Mouse (Mus musculus): ENCODE results near the gene Cgn. TPM values are rescaled to one million over a fixed set of nuclear protein-coding genes. Genes with fewer than 3 reads are reported as not detected.

Gene Cgn
- polyA plus RNA-seq, 1 experiment = 0.05 TPM

DNA sequence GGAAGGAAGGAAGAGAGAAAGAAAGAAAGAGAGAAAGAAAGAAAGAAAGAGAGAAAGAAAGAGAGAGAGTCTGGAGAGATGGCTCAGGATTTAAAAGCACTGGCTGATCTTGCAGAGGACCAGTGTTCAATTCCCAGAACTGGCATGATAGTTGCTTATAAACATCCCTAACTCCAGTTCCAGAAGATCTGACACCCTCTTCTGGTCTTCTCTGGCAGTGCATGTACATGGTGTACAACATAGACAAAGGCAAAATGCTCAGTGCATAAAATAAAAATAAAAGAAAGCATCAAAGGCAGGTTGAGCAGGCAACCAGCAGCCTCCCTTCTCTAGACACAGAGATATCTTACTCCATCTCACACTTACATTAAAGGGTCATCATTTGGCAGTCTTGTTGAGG, 29.3 kb upstream of the Cgn start:
- Histone ChIP-seq H3ac (ENCODE audit: control insufficient read depth, insufficient read length, low read depth) (no peak overlapping the region), H3K4me3 (ENCODE audit: insufficient read depth, poor library complexity, severe bottlenecking) (no peak overlapping the region), H3K27me3 (ENCODE audit: control insufficient read depth, insufficient read depth, insufficient read length) (no peaks in the 10 kb centered on the region), H3K79me2 (ENCODE audit: control insufficient read depth, insufficient read depth) (no peaks in the 10 kb centered on the region), H3K36me3 (ENCODE audit: control insufficient read depth, insufficient read depth) (no peaks in the 10 kb centered on the region), H3K79me3 (ENCODE audit: low read depth) (no peaks in the 10 kb centered on the region)
- TF ChIP-seq MAX (IDR thresholded peaks at IDR 0.05) (no peak), FOSL1 (IDR thresholded peaks at IDR 0.05; ENCODE audit: insufficient read depth, low read length, poor library complexity, severe bottlenecking) (no peak), USF1 (IDR thresholded peaks at IDR 0.05; ENCODE audit: low read depth) (no peak), CEBPB (IDR thresholded peaks at IDR 0.05; ENCODE audit: low read depth) (no peak), CTCF (IDR thresholded peaks at IDR 0.05; ENCODE audit: control insufficient read depth, insufficient read depth, insufficient read length) (no peak), MYOD1 (IDR thresholded peaks at IDR 0.05; ENCODE audit: control insufficient read depth, insufficient read length, low read depth) (no peak), MYOG (IDR thresholded peaks at IDR 0.05; ENCODE audit: control insufficient read depth, extremely low read depth, insufficient read length) (no peak)

GRCm38 (mm10) chr3:94814663-94815062, 28.4 kb upstream of the Cgn start:
- Histone ChIP-seq H3ac (ENCODE audit: control insufficient read depth, insufficient read length, low read depth) (no peak overlapping the region), H3K27me3 (ENCODE audit: control insufficient read depth, insufficient read depth, insufficient read length) (no peaks in the 10 kb centered on the region), H3K36me3 (ENCODE audit: control insufficient read depth, insufficient read depth) (no peaks in the 10 kb centered on the region), H3K79me2 (ENCODE audit: control insufficient read depth, insufficient read depth) (no peaks in the 10 kb centered on the region), H3K4me3 (ENCODE audit: insufficient read depth, poor library complexity, severe bottlenecking) (no peak overlapping the region), H3K79me3 (ENCODE audit: low read depth) (no peaks in the 10 kb centered on the region)
- no peak for TF ChIP-seq FOSL1 (IDR thresholded peaks at IDR 0.05; ENCODE audit: insufficient read depth, low read length, poor library complexity, severe bottlenecking)
- no peak for TF ChIP-seq CEBPB (IDR thresholded peaks at IDR 0.05; ENCODE audit: low read depth)
- TF ChIP-seq MYOD1 (IDR thresholded peaks at IDR 0.05; ENCODE audit: control insufficient read depth, insufficient read length, low read depth) = no peak
- TF ChIP-seq MAX (IDR thresholded peaks at IDR 0.05) = no peak
- TF ChIP-seq USF1 (IDR thresholded peaks at IDR 0.05; ENCODE audit: low read depth) = no peak
- TF ChIP-seq CTCF (IDR thresholded peaks at IDR 0.05; ENCODE audit: control insufficient read depth, insufficient read depth, insufficient read length) = no peak
- TF ChIP-seq MYOG (IDR thresholded peaks at IDR 0.05; ENCODE audit: control insufficient read depth, extremely low read depth, insufficient read length) = no peak

- H3K4me3 ChIP-seq (ENCODE audit: insufficient read depth, poor library complexity, severe bottlenecking) = no peak overlapping the region
- no peaks in the 10 kb centered on the region for H3K79me3 ChIP-seq (ENCODE audit: low read depth)
- H3ac ChIP-seq (ENCODE audit: control insufficient read depth, insufficient read length, low read depth) = no peak overlapping the region
- H3K36me3 ChIP-seq (ENCODE audit: control insufficient read depth, insufficient read depth) = no peaks in the 10 kb centered on the region
- no peaks in the 10 kb centered on the region for H3K79me2 ChIP-seq (ENCODE audit: control insufficient read depth, insufficient read depth)
- TF ChIP-seq MYOG (IDR thresholded peaks at IDR 0.05; ENCODE audit: control insufficient read depth, extremely low read depth, insufficient read length) = no peak
- no peak for TF ChIP-seq USF1 (IDR thresholded peaks at IDR 0.05; ENCODE audit: low read depth)
- no peak for TF ChIP-seq CTCF (IDR thresholded peaks at IDR 0.05; ENCODE audit: control insufficient read depth, insufficient read depth, insufficient read length)
- no peak for TF ChIP-seq MYOD1 (IDR thresholded peaks at IDR 0.05; ENCODE audit: control insufficient read depth, insufficient read length, low read depth)
- no peak for TF ChIP-seq CEBPB (IDR thresholded peaks at IDR 0.05; ENCODE audit: low read depth)
- TF ChIP-seq FOSL1 (IDR thresholded peaks at IDR 0.05; ENCODE audit: insufficient read depth, low read length, poor library complexity, severe bottlenecking) = no peak
- no peak for TF ChIP-seq MAX (IDR thresholded peaks at IDR 0.05)
- no peaks in the 10 kb centered on the region for H3K27me3 ChIP-seq (ENCODE audit: control insufficient read depth, insufficient read depth, insufficient read length)
These were observed 27.8 kb upstream of the Cgn start for GRCm38 (mm10) chr3:94814063-94814462.

DNA sequence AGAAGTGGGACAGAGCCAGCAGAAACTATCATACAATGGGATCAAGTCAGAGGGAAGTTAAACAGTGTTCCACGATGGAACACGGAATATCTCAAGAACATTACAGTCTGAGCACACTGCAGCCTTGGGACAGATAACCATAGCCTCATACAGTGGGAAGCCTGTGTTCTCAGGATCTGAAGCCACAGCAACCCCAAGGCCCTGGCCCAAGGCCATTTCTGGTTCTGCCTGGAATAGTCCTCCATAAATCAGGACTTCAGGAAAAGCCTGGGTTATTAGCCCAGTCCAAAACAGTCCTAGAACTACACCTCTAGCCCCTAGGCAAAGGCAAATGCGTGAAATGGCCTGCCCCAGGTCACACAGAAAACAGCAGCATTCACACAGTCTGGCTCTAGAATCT, 27.4 kb upstream of the Cgn start:
- Histone ChIP-seq H3ac (ENCODE audit: control insufficient read depth, insufficient read length, low read depth) (no peak overlapping the region), H3K79me2 (ENCODE audit: control insufficient read depth, insufficient read depth) (no peaks in the 10 kb centered on the region), H3K36me3 (ENCODE audit: control insufficient read depth, insufficient read depth) (no peaks in the 10 kb centered on the region), H3K79me3 (ENCODE audit: low read depth) (no peaks in the 10 kb centered on the region), H3K27me3 (ENCODE audit: control insufficient read depth, insufficient read depth, insufficient read length) (no peaks in the 10 kb centered on the region), H3K4me3 (ENCODE audit: insufficient read depth, poor library complexity, severe bottlenecking) (no peak overlapping the region)
- no peak for TF ChIP-seq CTCF (IDR thresholded peaks at IDR 0.05; ENCODE audit: control insufficient read depth, insufficient read depth, insufficient read length)
- TF ChIP-seq MYOG (IDR thresholded peaks at IDR 0.05; ENCODE audit: control insufficient read depth, extremely low read depth, insufficient read length) = no peak
- no peak for TF ChIP-seq FOSL1 (IDR thresholded peaks at IDR 0.05; ENCODE audit: insufficient read depth, low read length, poor library complexity, severe bottlenecking)
- TF ChIP-seq MYOD1 (IDR thresholded peaks at IDR 0.05; ENCODE audit: control insufficient read depth, insufficient read length, low read depth) = no peak
- no peak for TF ChIP-seq MAX (IDR thresholded peaks at IDR 0.05)
- TF ChIP-seq CEBPB (IDR thresholded peaks at IDR 0.05; ENCODE audit: low read depth) = no peak
- no peak for TF ChIP-seq USF1 (IDR thresholded peaks at IDR 0.05; ENCODE audit: low read depth)

- H3K27me3 ChIP-seq (ENCODE audit: control insufficient read depth, insufficient read depth, insufficient read length) = no peaks in the 10 kb centered on the region
- TF ChIP-seq CTCF (IDR thresholded peaks at IDR 0.05; ENCODE audit: control insufficient read depth, insufficient read depth, insufficient read length) (peak; percentile 3), FOSL1 (IDR thresholded peaks at IDR 0.05; ENCODE audit: insufficient read depth, low read length, poor library complexity, severe bottlenecking) (no peak)
- no peak overlapping the region for H3ac ChIP-seq (ENCODE audit: control insufficient read depth, insufficient read length, low read depth)
- H3K79me3 ChIP-seq (ENCODE audit: low read depth) = no peaks in the 10 kb centered on the region
- no peak overlapping the region for H3K4me3 ChIP-seq (ENCODE audit: insufficient read depth, poor library complexity, severe bottlenecking)
- H3K79me2 ChIP-seq (ENCODE audit: control insufficient read depth, insufficient read depth) = no peaks in the 10 kb centered on the region
- no peaks in the 10 kb centered on the region for H3K36me3 ChIP-seq (ENCODE audit: control insufficient read depth, insufficient read depth)
These were observed 25.3 kb upstream of the Cgn start for GRCm38 (mm10) chr3:94811628-94812027.

DNA sequence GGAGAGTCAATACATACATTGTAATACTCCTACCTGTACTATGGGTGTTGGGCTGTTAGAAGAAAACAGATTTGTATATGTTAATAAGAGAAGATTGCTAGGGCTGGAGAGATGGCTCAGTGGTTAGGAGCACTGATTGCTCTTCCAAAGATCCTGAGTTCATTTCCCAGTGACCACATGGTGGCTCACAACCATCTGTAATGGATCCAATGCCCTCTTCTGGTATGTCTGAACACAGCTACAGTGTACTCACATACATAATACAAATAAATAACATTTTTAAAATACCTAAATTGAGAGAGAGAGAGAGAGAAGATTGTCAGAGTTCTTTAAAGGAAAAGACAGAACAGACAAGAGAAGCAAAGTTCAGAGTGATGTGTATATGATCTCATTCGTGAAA, 22.0 kb upstream of the Cgn start:
- no peak for TF ChIP-seq CEBPB (IDR thresholded peaks at IDR 0.05; ENCODE audit: low read depth)
- H3K4me3 ChIP-seq (ENCODE audit: insufficient read depth, poor library complexity, severe bottlenecking) = no peak overlapping the region
- no peaks in the 10 kb centered on the region for H3K79me2 ChIP-seq (ENCODE audit: control insufficient read depth, insufficient read depth)
- H3K36me3 ChIP-seq (ENCODE audit: control insufficient read depth, insufficient read depth) = no peaks in the 10 kb centered on the region
- no peaks in the 10 kb centered on the region for H3K27me3 ChIP-seq (ENCODE audit: control insufficient read depth, insufficient read depth, insufficient read length)
- no peak overlapping the region for H3ac ChIP-seq (ENCODE audit: control insufficient read depth, insufficient read length, low read depth)
- no peaks in the 10 kb centered on the region for H3K79me3 ChIP-seq (ENCODE audit: low read depth)

Data from C2C12 (cell line).